Mouse (Mus musculus) hindbrain, embryonic 16.5 days (tissue): Measurements from ENCODE around the gene Zfp866. TPM values are rescaled to one million over a fixed set of nuclear protein-coding genes. Genes with fewer than 3 reads are reported as not detected.
A peak's percentile ranks its signal among the peaks of the same experiment; 100 is the strongest.

ENCODE experiments used
- ATAC-seq: fragments of 200-750 bp; cut with Nextera tagmentation; 2 replicates; pipeline ENCODE4 v1.8.0; 2017; ENCODE audit warnings: moderate TSS enrichment, moderate library complexity
- H3K27ac ChIP-seq: fragments of 300-500 bp; sonication (generic); 2 replicates; pipeline ENCODE4 v1.5.1; 2014; ENCODE audit warnings: low read depth, mild to moderate bottlenecking, control low read depth, low read length, moderate library complexity
- H3K27me3 ChIP-seq: fragments of 300-500 bp; sonication (generic); replicated peaks from 2 replicates; pipeline ENCODE4 v1.6.1; 2014; ENCODE audit warnings: low read length; ENCODE audit not compliant: control insufficient read depth, insufficient read depth
- H3K36me3 ChIP-seq: fragments of 300-500 bp; sonication (generic); 2 replicates; pipeline ENCODE4 v1.6.1; 2014; ENCODE audit warnings: mild to moderate bottlenecking, low read length, moderate library complexity, mixed read lengths; ENCODE audit not compliant: control insufficient read depth, insufficient read depth
- H3K4me1 ChIP-seq: fragments of 300-500 bp; sonication (generic); 2 replicates; pipeline ENCODE4 v1.6.1; 2014; ENCODE audit warnings: low read depth, low read length; ENCODE audit not compliant: control insufficient read depth, insufficient read depth
- H3K4me2 ChIP-seq: fragments of 300-500 bp; sonication (generic); 2 replicates; pipeline ENCODE4 v1.6.1; 2014; ENCODE audit warnings: mild to moderate bottlenecking, low read length, control low read depth, moderate library complexity
- H3K4me3 ChIP-seq: fragments of 300-500 bp; sonication (generic); 2 replicates; pipeline ENCODE4 v1.5.1; 2014; ENCODE audit warnings: mild to moderate bottlenecking, low read length, control low read depth, moderate library complexity
- H3K9ac ChIP-seq: fragments of 300-500 bp; sonication (generic); 2 replicates; pipeline ENCODE4 v1.6.1; 2014; ENCODE audit warnings: low read depth, mild to moderate bottlenecking, control low read depth, low read length, moderate library complexity
- H3K9me3 ChIP-seq: fragments of 300-500 bp; sonication (generic); 2 replicates; pipeline ENCODE4 v1.6.1; 2014; ENCODE audit warnings: mild to moderate bottlenecking, low read length, moderate library complexity; ENCODE audit not compliant: control insufficient read depth
- WGBS: fragments of 180-500 bp; shearing (Covaris S2); extraction: QIAGEN DNeasy Blood & Tissue Kit; methylation state at CpG from one replicate; pipeline ENCODE4 v1.1.7; 2014; 5-methylcytosine and 5-hydroxymethylcytosine counted together
- polyA plus RNA-seq: library from polyadenylated mRNA; unstranded; fragments of >200 nt; fragmentation: Nextera tagmentation; extraction: Ambion mirVana; gene quantifications from 2 replicates; pipeline ENCODE4 v1.2.1, GENCODE M21; 2015

Gene Zfp866
- polyA plus RNA-seq = 32.8 and 37.0 TPM in 2 replicates

- Histone ChIP-seq H3K9me3 (no peaks in the 10 kb centered on the region), H3K4me2 (peak within 1 kb of the TSS; percentile 67), H3K27ac (peak within 1 kb of the TSS; percentile 77), H3K27me3 (no peaks in the 10 kb centered on the region), H3K4me3 (peak within 1 kb of the TSS; percentile 97), H3K36me3 (peaks cover 12% of the 10 kb centered on the region), H3K9ac (peak within 1 kb of the TSS; percentile 90), H3K4me1 (peaks cover 24% of the 10 kb centered on the region)
- peak; percentile 97 for ATAC-seq
- under 1% methylated on average over 33 of the region's 38 CpGs for WGBS
These were observed at the start of gene Zfp866, which contains the start of gene Atp13a1 for GRCm38 (mm10) chr8:69790773-69791367. Zfp866 (minus strand) TSS chr8:69791178. Atp13a1 (plus strand) TSS chr8:69791163.

GRCm38 (mm10) chr8:69837057-69837682 is 46.2 kb upstream of the Zfp866 start:
- no peaks in the 10 kb centered on the region for H3K36me3 ChIP-seq
- H3K9me3 ChIP-seq = no peaks in the 10 kb centered on the region
- no peak overlapping the region for H3K9ac ChIP-seq
- H3K27ac ChIP-seq = no peak overlapping the region
- 84% methylated on average over 8 of the region's 8 CpGs for WGBS
- no peaks in the 10 kb centered on the region for H3K27me3 ChIP-seq
- no peak overlapping the region for H3K4me3 ChIP-seq
- no peak overlapping the region for H3K4me2 ChIP-seq
- peaks cover 7% of the 10 kb centered on the region; the same call in 1 of the 2 replicates for H3K4me1 ChIP-seq
- ATAC-seq = no peak

- H3K9ac ChIP-seq = peak within 1 kb of the TSS; percentile 81
- peak; percentile 99 for ATAC-seq
- 0% methylated on average over 35 of the region's 38 CpGs for WGBS
- H3K4me3 ChIP-seq = peak within 1 kb of the TSS; percentile 73
- no peaks in the 10 kb centered on the region for H3K36me3 ChIP-seq
- H3K4me1 ChIP-seq = peaks cover 11% of the 10 kb centered on the region; the same call in 1 of the 2 replicates
- peak within 1 kb of the TSS; percentile 84 for H3K4me2 ChIP-seq
- peak within 1 kb of the TSS; percentile 89 for H3K27ac ChIP-seq
- H3K9me3 ChIP-seq = no peaks in the 10 kb centered on the region
- no peaks in the 10 kb centered on the region for H3K27me3 ChIP-seq
These were observed 41.4 kb upstream of the Zfp866 start, which contains the start of gene Pbx4 for GRCm38 (mm10) chr8:69832298-69832853. Pbx4 (plus strand) TSS chr8:69832491.

- Histone ChIP-seq H3K4me2 (no peak overlapping the region), H3K27me3 (no peaks in the 10 kb centered on the region), H3K27ac (no peak overlapping the region), H3K36me3 (peaks cover 7% of the 10 kb centered on the region; the same call in 1 of the 2 replicates), H3K4me3 (no peak overlapping the region), H3K9ac (no peak overlapping the region), H3K4me1 (peaks cover 26% of the 10 kb centered on the region), H3K9me3 (no peaks in the 10 kb centered on the region)
- no peak for ATAC-seq
- WGBS = 95% methylated on average over 12 of the region's 12 CpGs
These were observed 35.4 kb upstream of the Zfp866 start for GRCm38 (mm10) chr8:69826371-69826770.

- Histone ChIP-seq H3K4me1 (peaks cover 26% of the 10 kb centered on the region), H3K4me3 (peak within 1 kb of the TSS; percentile 67), H3K9me3 (no peaks in the 10 kb centered on the region), H3K36me3 (peaks cover 18% of the 10 kb centered on the region), H3K4me2 (peak within 1 kb of the TSS; percentile 78), H3K9ac (peak within 1 kb of the TSS; percentile 75), H3K27me3 (no peaks in the 10 kb centered on the region), H3K27ac (peak within 1 kb of the TSS; percentile 79)
- under 1% methylated on average over 26 of the region's 35 CpGs for WGBS
- ATAC-seq = peak; percentile 81
These were observed 31.6 kb upstream of the Zfp866 start, which contains the start of gene Lpar2 for GRCm38 (mm10) chr8:69822386-69823191. Lpar2 (plus strand) TSS chr8:69822429.

- Histone ChIP-seq H3K9ac (peak overlapping the region; percentile 75), H3K9me3 (no peaks in the 10 kb centered on the region), H3K27ac (peak overlapping the region; percentile 79), H3K4me1 (peaks cover 26% of the 10 kb centered on the region), H3K36me3 (peaks cover 20% of the 10 kb centered on the region), H3K27me3 (no peaks in the 10 kb centered on the region), H3K4me3 (peak overlapping the region; percentile 67), H3K4me2 (peak overlapping the region; percentile 78)
- WGBS = 0% methylated on average over 13 of the region's 22 CpGs
- peak; percentile 62 for ATAC-seq
These were observed 31.0 kb upstream of the Zfp866 start for GRCm38 (mm10) chr8:69821971-69822385.

- H3K9ac ChIP-seq = no peak overlapping the region
- H3K27me3 ChIP-seq = no peaks in the 10 kb centered on the region
- no peaks in the 10 kb centered on the region for H3K9me3 ChIP-seq
- peaks cover 19% of the 10 kb centered on the region for H3K36me3 ChIP-seq
- H3K4me1 ChIP-seq = peaks cover 24% of the 10 kb centered on the region
- no peak overlapping the region for H3K27ac ChIP-seq
- no peak overlapping the region for H3K4me3 ChIP-seq
- ATAC-seq = no peak
- no peak overlapping the region for H3K4me2 ChIP-seq
- 83% methylated on average over 9 of the region's 9 CpGs for WGBS
These were observed 29.5 kb upstream of the Zfp866 start for GRCm38 (mm10) chr8:69820466-69820865.

- no peaks in the 10 kb centered on the region for H3K9me3 ChIP-seq
- no peak overlapping the region for H3K9ac ChIP-seq
- no peaks in the 10 kb centered on the region for H3K27me3 ChIP-seq
- no peak overlapping the region for H3K27ac ChIP-seq
- H3K4me2 ChIP-seq = no peak overlapping the region
- ATAC-seq = no peak
- peaks cover 36% of the 10 kb centered on the region for H3K36me3 ChIP-seq
- no peak overlapping the region for H3K4me3 ChIP-seq
- H3K4me1 ChIP-seq = no peaks in the 10 kb centered on the region
- 93% methylated on average over 4 of the region's 4 CpGs for WGBS
These were observed 24.4 kb upstream of the Zfp866 start for GRCm38 (mm10) chr8:69815396-69815795.
